Mouse (Mus musculus) neural tube, embryonic 12.5 days (tissue): ENCODE data around the gene Tmem53. TPM values are rescaled to one million over a fixed set of nuclear protein-coding genes. Genes with fewer than 3 reads are reported as not detected.
A peak's percentile ranks its signal among the peaks of the same experiment; 100 is the strongest.

Experiments
- ATAC-seq: fragments of 200-750 bp; cut with Nextera tagmentation; 2 replicates; pipeline ENCODE4 v1.8.0; 2017; ENCODE audit warnings: low read depth, mild to moderate bottlenecking, moderate TSS enrichment, moderate library complexity; ENCODE audit not compliant: low FRiP score
- H3K27ac ChIP-seq: fragments of 300-500 bp; sonication (generic); 2 replicates; pipeline ENCODE4 v1.5.1; 2016
- H3K27me3 ChIP-seq: fragments of 300-500 bp; sonication (generic); replicated peaks from 2 replicates; pipeline ENCODE4 v1.6.1; 2016; ENCODE audit warnings: mild to moderate bottlenecking
- H3K36me3 ChIP-seq: fragments of 300-500 bp; sonication (generic); 2 replicates; pipeline ENCODE4 v1.6.1; 2016; ENCODE audit warnings: mild to moderate bottlenecking
- H3K4me1 ChIP-seq: fragments of 300-500 bp; sonication (generic); 2 replicates; pipeline ENCODE4 v1.6.1; 2016
- H3K4me2 ChIP-seq: fragments of 300-500 bp; sonication (generic); replicated peaks from 2 replicates; pipeline ENCODE4 v1.6.1; 2016; ENCODE audit warnings: mild to moderate bottlenecking
- H3K4me3 ChIP-seq: fragments of 300-500 bp; sonication (generic); 2 replicates; pipeline ENCODE4 v1.5.1; 2016
- H3K9ac ChIP-seq: fragments of 300-500 bp; sonication (generic); 2 replicates; pipeline ENCODE4 v1.6.1; 2016; ENCODE audit warnings: mild to moderate bottlenecking
- H3K9me3 ChIP-seq: fragments of 300-500 bp; sonication (generic); 2 replicates; pipeline ENCODE4 v1.6.1; 2016; ENCODE audit warnings: mild to moderate bottlenecking
- WGBS: fragments of 180-500 bp; shearing (Covaris S2); methylation state at CpG from one replicate; pipeline ENCODE4 v1.1.7; 2016; 5-methylcytosine and 5-hydroxymethylcytosine counted together
- polyA plus RNA-seq: library from polyadenylated mRNA; unstranded; fragments of >200 nt; fragmentation: Nextera tagmentation; extraction: Ambion mirVana; gene quantifications from 2 replicates; pipeline ENCODE4 v1.2.1, GENCODE M21; 2016

Gene Tmem53
- polyA plus RNA-seq, 1 experiment from 2014 or later, result 7.0 TPM

- 91% methylated on average over 2 of the region's 2 CpGs for WGBS
- peaks cover 18% of the 10 kb centered on the region for H3K4me1 ChIP-seq
Observed at GRCm38 (mm10) chr4:117291696-117292095, 39.9 kb downstream of the Tmem53 start.

GRCm38 (mm10) chr4:117296849-117297593 is 45.3 kb downstream of the Tmem53 start:
- Histone ChIP-seq H3K9ac (no peak overlapping the region), H3K4me3 (no peak overlapping the region), H3K27ac (no peak overlapping the region), H3K27me3 (peaks cover 21% of the 10 kb centered on the region), H3K4me1 (peaks cover 15% of the 10 kb centered on the region), H3K9me3 (no peaks in the 10 kb centered on the region), H3K36me3 (no peaks in the 10 kb centered on the region), H3K4me2 (no peak overlapping the region)
- 70% methylated on average over 19 of the region's 19 CpGs for WGBS
- no peak for ATAC-seq

More at GRCm38 (mm10) chr4:117291696-117292095, 39.9 kb downstream of the Tmem53 start:
- peaks cover 9% of the 10 kb centered on the region for H3K36me3 ChIP-seq
- ATAC-seq, result no peak
- no peak overlapping the region for H3K9ac ChIP-seq
- no peak overlapping the region for H3K4me3 ChIP-seq
- H3K27me3 ChIP-seq, result peaks cover 7% of the 10 kb centered on the region; the same call in 1 of the 2 replicates
- H3K9me3 ChIP-seq, result no peaks in the 10 kb centered on the region
- no peak overlapping the region for H3K4me2 ChIP-seq
- no peak overlapping the region for H3K27ac ChIP-seq

DNA sequence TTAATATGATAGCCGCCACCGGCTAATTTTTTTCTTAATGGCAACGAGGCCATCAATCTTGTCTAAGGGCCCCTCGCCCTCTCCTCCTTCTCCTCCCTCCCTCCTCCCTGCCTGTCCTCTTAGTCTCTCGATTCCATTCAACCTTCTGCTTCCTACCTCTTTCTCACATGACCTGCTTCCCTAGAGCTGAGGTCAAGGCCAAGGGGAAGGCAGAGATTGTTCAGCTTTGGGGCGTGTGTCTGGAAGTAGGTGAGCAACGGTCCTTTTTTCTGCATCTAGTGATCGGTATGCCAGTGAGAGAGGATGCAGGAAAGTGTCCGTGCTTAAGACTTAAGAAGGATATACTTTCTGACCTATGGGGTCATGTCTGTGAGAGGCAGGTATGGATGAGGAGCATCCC is 46.1 kb downstream of the Tmem53 start:
- no peaks in the 10 kb centered on the region for H3K9me3 ChIP-seq
- no peak overlapping the region for H3K9ac ChIP-seq
- H3K27ac ChIP-seq, result no peak overlapping the region
- whole genome bisulfite sequencing, result 67% methylated on average over 9 of the region's 9 CpGs
- peaks cover 27% of the 10 kb centered on the region for H3K27me3 ChIP-seq
- peaks cover 20% of the 10 kb centered on the region for H3K4me1 ChIP-seq
- H3K36me3 ChIP-seq, result no peaks in the 10 kb centered on the region
- no peak for ATAC-seq
- no peak overlapping the region for H3K4me2 ChIP-seq
- no peak overlapping the region for H3K4me3 ChIP-seq

GRCm38 (mm10) chr4:117299921-117300320 is 48.2 kb downstream of the Tmem53 start:
- H3K27me3 ChIP-seq, result peaks cover 48% of the 10 kb centered on the region
- H3K4me1 ChIP-seq, result peaks cover 39% of the 10 kb centered on the region
- H3K9me3 ChIP-seq, result no peaks in the 10 kb centered on the region
- 66% methylated on average over 10 of the region's 10 CpGs for WGBS
- H3K9ac ChIP-seq, result no peak overlapping the region
- no peak overlapping the region for H3K4me3 ChIP-seq
- H3K36me3 ChIP-seq, result no peaks in the 10 kb centered on the region
- no peak overlapping the region for H3K4me2 ChIP-seq
- ATAC-seq, result 0 out of 2 replicates have a peak, but pooled peaks have one; percentile 15
- H3K27ac ChIP-seq, result no peak overlapping the region

DNA sequence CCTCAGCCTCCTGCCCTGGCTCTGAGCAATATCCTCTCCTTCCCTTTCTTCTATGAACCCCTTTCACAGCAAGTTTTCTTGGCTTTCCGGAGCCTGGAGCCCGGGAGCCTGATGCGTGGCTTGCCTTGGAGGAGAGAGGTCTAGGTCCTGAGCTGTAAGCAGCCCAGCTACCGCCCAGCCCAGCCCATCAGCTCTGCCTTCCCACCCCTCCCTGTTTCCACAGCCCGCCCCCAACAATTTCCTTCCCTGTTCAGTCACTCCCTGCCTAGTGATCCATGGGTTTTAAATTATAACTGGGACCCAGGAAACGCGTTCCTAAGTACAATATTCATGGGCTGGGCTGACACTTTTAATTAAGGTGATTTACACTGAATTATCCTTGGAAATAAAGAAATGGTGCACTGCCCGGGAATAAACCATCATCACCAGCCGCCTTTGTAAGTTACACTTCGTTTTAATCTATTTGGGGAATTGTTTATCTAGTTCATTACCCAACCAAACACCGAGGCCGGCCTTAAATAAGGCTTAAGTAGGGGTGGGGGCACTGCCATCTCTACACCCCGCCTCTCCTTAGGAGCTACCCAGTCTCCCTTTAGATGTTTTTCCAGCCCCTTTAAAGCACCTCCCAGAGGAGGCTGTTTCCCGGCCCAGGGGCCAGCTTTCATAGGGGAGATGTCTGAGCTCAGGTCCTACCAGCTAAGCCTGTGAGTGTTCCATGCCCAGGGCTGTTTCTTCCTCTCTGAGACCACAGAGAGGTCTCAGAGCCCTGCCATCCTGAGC is 50.5 kb downstream of the Tmem53 start:
- Histone ChIP-seq H3K4me1 (peaks cover 37% of the 10 kb centered on the region), H3K27me3 (peaks cover 62% of the 10 kb centered on the region), H3K36me3 (no peaks in the 10 kb centered on the region), H3K27ac (no peak overlapping the region), H3K9me3 (no peaks in the 10 kb centered on the region), H3K4me2 (no peak overlapping the region; the same call in 1 of the 2 replicates), H3K4me3 (no peak overlapping the region), H3K9ac (no peak overlapping the region)
- 23% methylated on average over 14 of the region's 14 CpGs for WGBS
- peak; percentile 19; the same call in 1 of the 2 replicates for ATAC-seq

GRCm38 (mm10) chr4:117303581-117304238 is 52.0 kb downstream of the Tmem53 start:
- Histone ChIP-seq H3K9ac (peak overlapping the region; percentile 26; the same call in 1 of the 2 replicates), H3K4me2 (peak overlapping the region; percentile 67), H3K36me3 (no peaks in the 10 kb centered on the region), H3K27ac (no peak overlapping the region), H3K4me3 (peak overlapping the region; percentile 31), H3K4me1 (peaks cover 40% of the 10 kb centered on the region), H3K9me3 (no peaks in the 10 kb centered on the region), H3K27me3 (peaks cover 68% of the 10 kb centered on the region)
- 12% methylated on average over 30 of the region's 30 CpGs for WGBS
- ATAC-seq, result no peak

DNA sequence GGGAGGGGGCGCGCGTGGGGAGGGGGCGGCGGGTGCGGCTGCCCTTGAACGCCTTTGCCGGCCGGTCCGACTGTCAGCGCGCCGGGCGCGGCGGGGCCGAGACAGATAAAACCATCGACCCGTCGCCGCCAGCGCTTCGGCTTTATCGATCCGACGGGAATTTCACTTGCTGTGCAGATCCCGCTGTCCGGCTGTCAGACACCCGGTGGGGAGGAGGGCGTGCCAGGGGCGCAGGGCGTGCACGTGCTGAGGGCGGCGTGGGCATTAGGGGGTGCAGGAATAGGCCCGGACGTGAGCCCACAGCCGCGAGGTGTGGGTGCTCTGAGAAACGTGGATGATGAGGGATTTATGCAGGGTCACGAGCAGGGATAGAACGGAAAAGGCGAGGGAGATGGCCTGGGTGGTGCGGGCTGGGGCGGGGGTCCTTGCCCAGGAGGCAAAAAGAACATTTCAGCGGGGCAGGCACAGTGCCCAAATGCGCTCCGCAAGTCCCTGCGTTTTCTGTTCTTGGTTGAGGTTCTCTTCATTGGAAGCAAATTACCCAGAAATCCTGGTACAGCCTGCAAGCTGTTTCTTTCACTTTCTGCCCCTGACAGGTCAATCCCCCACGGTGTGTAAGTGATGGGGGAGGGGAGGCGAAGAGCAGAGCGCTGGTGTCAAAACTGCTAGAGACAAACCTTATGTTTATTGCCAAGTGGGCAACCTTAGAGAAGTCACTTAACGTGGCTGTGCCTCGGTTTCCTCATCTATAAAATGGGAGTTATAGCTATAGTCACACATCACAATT is 52.7 kb downstream of the Tmem53 start:
- Histone ChIP-seq H3K4me3 (peak overlapping the region; percentile 31), H3K36me3 (no peaks in the 10 kb centered on the region), H3K9me3 (no peaks in the 10 kb centered on the region), H3K27me3 (peaks cover 64% of the 10 kb centered on the region), H3K9ac (peak overlapping the region; percentile 26; the same call in 1 of the 2 replicates), H3K4me1 (peaks cover 40% of the 10 kb centered on the region), H3K4me2 (peak overlapping the region; percentile 67), H3K27ac (no peak overlapping the region)
- 4% methylated on average over 54 of the region's 54 CpGs for WGBS
- peak; percentile 26; the same call in 1 of the 2 replicates for ATAC-seq

- WGBS, result 66% methylated on average over 6 of the region's 7 CpGs
- ATAC-seq, result no peak
Observed at GRCm38 (mm10) chr4:117305461-117305860, 53.7 kb downstream of the Tmem53 start.

DNA sequence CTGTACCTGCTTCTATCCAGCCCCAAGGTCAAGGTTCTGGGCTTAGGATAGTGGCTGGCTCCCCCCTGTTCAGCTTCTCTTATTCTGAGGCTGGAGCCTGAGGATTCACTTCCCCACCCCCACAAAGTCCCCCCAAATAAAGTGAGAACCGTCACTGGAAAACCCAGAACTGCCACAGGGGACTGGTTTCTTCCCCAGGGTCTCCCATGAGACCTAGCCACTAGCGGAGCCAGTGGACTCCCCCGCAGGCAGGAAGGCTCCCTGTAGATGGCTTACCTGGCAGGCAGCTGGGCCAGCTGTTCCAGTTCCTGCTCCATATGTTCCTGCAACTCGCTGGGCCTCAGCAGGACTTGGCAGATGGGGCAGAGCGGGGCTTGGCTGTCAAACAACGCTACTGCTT is 55.5 kb downstream of the Tmem53 start:
- Histone ChIP-seq H3K4me2 (no peak overlapping the region), H3K9ac (no peak overlapping the region), H3K36me3 (no peaks in the 10 kb centered on the region), H3K9me3 (no peaks in the 10 kb centered on the region), H3K4me1 (peaks cover 38% of the 10 kb centered on the region), H3K27ac (no peak overlapping the region), H3K4me3 (no peak overlapping the region), H3K27me3 (peaks cover 70% of the 10 kb centered on the region)
- ATAC-seq, result no peak
- 71% methylated on average over 6 of the region's 6 CpGs for WGBS

More at GRCm38 (mm10) chr4:117305461-117305860, 53.7 kb downstream of the Tmem53 start:
- Histone ChIP-seq H3K36me3 (no peaks in the 10 kb centered on the region), H3K9me3 (no peaks in the 10 kb centered on the region), H3K4me1 (peaks cover 31% of the 10 kb centered on the region), H3K27me3 (peaks cover 65% of the 10 kb centered on the region), H3K4me3 (no peak overlapping the region), H3K27ac (no peak overlapping the region), H3K4me2 (no peak overlapping the region), H3K9ac (no peak overlapping the region)

DNA sequence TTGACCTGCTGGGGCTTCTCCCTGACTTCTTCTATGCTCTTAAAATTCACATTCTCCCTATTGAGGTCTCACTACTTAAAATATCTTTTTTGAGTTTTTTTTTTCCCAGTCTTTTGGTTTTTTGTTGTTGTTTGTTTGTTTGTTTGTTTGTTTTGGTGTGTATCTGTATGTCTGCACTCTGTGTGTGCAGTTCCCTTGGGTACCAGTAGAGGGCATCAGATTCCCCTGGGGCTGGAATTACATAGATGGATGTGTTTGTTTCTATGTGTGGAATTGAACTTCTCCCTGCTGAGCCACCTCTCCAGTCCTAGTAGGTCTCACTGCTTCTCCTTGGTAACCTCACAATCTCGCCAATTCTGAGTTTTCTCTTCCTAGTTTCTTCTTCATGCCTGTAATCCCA is 57.7 kb downstream of the Tmem53 start:
- Histone ChIP-seq H3K4me3 (no peak overlapping the region), H3K27me3 (peaks cover 71% of the 10 kb centered on the region)
- 97% methylated on average over 1 of the region's 1 CpGs for WGBS

GRCm38 (mm10) chr4:117311891-117312290 is 60.1 kb downstream of the Tmem53 start:
- Histone ChIP-seq H3K4me3 (no peak overlapping the region), H3K9me3 (no peaks in the 10 kb centered on the region), H3K27ac (no peak overlapping the region), H3K4me1 (peaks cover 44% of the 10 kb centered on the region), H3K36me3 (no peaks in the 10 kb centered on the region), H3K9ac (no peak overlapping the region), H3K27me3 (peaks cover 64% of the 10 kb centered on the region), H3K4me2 (peak overlapping the region; percentile 32; the same call in 1 of the 2 replicates)
- 0 out of 2 replicates have a peak, but pooled peaks have one; percentile 6 for ATAC-seq
- 14% methylated on average over 5 of the region's 5 CpGs for WGBS

More for the DNA sequence above, 57.7 kb downstream of the Tmem53 start:
- Histone ChIP-seq H3K36me3 (no peaks in the 10 kb centered on the region), H3K27ac (no peak overlapping the region), H3K4me2 (no peak overlapping the region), H3K4me1 (peaks cover 29% of the 10 kb centered on the region), H3K9ac (no peak overlapping the region), H3K9me3 (no peaks in the 10 kb centered on the region)
- ATAC-seq, result no peak
